In the genomic region with DNA sequence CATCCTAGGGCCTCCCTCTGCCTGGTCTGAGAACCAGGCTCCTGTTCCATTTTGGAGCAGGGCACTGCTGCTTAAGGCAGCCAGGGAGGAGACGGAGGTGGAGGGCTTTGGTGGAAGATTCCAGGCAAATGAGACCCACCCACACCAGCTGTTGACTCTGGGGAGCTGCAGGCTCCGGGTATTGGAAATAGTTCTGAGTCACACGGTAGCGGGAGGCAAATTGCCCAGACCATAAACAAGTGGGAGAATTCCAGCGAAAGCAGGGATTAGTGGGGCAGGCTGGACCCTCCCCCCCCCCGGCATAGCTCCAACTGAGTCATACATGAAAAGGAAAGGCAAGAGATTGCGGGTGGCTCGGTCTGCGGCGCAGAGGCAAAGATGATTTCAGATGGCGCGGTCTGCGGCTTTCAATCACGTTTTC, we compare ENCODE assay signal across 7 mouse cellular contexts.
DNase-seq lines count a peak whose midpoint lies in the region; ATAC-seq lines count a peak whose summit lies in the region.

No protein-coding gene starts in this region.

- DNase-seq in ovary, adult 18-20 months (ENCODE audit: low spot score), result peak; percentile 28
- DNase-seq in ovary, postnatal 36 days (ENCODE audit: low spot score), result no peak
- DNase-seq in heart, postnatal 14 days, result peak; percentile 43 to 49
- DNase-seq in left cerebral cortex, postnatal 25 days (ENCODE audit: low spot score in 2 of 2), result peak; percentile 72 to 97
- DNase-seq in right cerebral cortex, postnatal 10 days (ENCODE audit: low spot score in 2 of 2), result peak; percentile 69 to 78
- no peak for DNase-seq in spleen, postnatal 10 days (ENCODE audit: low spot score in 2 of 2)

- H3K36me3 ChIP-seq in forebrain, embryonic 16.5 days (ENCODE audit: control insufficient read depth, insufficient read depth), result no peaks in the 10 kb centered on the region

- no peak overlapping the region for H3K4me3 ChIP-seq in forebrain, embryonic 16.5 days (replicated peaks; ENCODE audit: low read length)

- H3K9ac ChIP-seq in forebrain, embryonic 16.5 days (replicated peaks; ENCODE audit: low read depth, low read length), result no peak overlapping the region

- intact Hi-C loops in heart, postnatal 14 days (cut with DNase I), result no loop called here
- intact Hi-C loops in left cerebral cortex, postnatal 25 days (cut with DNase I), result loop anchor here (5.0 kb wide), 1 partner anchor 74 kb away; no protein-coding TSS in a partner anchor

- H3K4me2 ChIP-seq in forebrain, embryonic 16.5 days (ENCODE audit: low read length), result peak overlapping the region; percentile 15; the same call in 1 of the 2 replicates

- no peaks in the 10 kb centered on the region for H3K9me3 ChIP-seq in forebrain, embryonic 16.5 days (ENCODE audit: control insufficient read depth, low read length)

- H3K4me1 ChIP-seq in forebrain, embryonic 16.5 days (replicated peaks; ENCODE audit: control insufficient read depth, insufficient read depth, low read length), result peaks cover 9% of the 10 kb centered on the region

- peak; percentile 62; the same call in 1 of the 2 replicates for ATAC-seq in forebrain, embryonic 16.5 days

- no peak overlapping the region for H3K27ac ChIP-seq in forebrain, embryonic 16.5 days (ENCODE audit: low read length)

- H3K27me3 ChIP-seq in forebrain, embryonic 16.5 days (replicated peaks; ENCODE audit: control insufficient read depth, insufficient read depth, low read length), result peaks cover 13% of the 10 kb centered on the region

- 4% methylated on average over 14 of the region's 14 CpGs for WGBS in forebrain, embryonic 16.5 days

Comparison
In these comparisons a context has a peak if more than half of its experiments do, and no peak if none do; other contexts are left out.
1. DNase-seq: peak in ovary, adult 18-20 months (single experiment), heart, postnatal 14 days (2 of 2), left cerebral cortex, postnatal 25 days (2 of 2) and right cerebral cortex, postnatal 10 days (2 of 2); none in ovary, postnatal 36 days (single experiment) and spleen, postnatal 10 days (0 of 2).